Mouse (Mus musculus) ES-E14 (cell line): ENCODE measurements around the gene Hadhb.

Experiments
- HCFC1 ChIP-seq: IDR thresholded peaks from 2 replicates; pipeline ENCODE4 v1.6.1; 2012; ENCODE audit warnings: low read length, inconsistent platforms, borderline replicate concordance; ENCODE audit not compliant: insufficient read depth
- MAFK ChIP-seq: IDR thresholded peaks from 2 replicates; pipeline ENCODE4 v1.6.1; 2014; ENCODE audit warnings: mild to moderate bottlenecking, low read depth, low read length, inconsistent platforms; ENCODE audit not compliant: insufficient read depth
- ZNF384 ChIP-seq: IDR thresholded peaks from 2 replicates; pipeline ENCODE4 v1.6.1; 2012; ENCODE audit warnings: low read depth, low read length, inconsistent platforms

DNA sequence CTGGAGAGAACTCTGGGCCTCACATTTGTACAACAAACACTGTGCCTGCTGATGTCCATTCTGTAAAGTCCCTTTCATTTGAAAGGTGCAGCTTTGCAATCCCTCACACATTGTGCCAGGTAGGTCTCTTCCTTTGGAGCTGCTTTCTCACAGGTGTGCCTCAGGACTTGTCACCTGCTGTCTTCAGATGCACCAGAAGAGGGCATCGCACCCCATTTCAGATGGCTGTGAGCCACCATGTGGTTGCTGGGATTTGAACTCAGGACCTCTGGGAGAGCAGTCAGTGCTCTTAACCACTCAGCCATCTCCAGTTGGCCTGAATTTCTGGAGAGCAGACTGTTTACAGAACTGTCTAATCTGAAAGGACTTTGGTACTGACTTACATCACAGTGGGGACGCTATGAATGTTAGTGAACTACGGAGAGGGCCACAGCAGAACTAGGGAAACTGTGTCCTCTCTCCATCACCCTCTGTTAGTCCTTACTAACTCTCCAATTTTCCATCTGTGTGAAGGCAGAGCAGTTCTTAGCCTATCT lies 42.4 kb upstream of the Hadhb start:
- TF ChIP-seq HCFC1 (no peak), MAFK (no peak), ZNF384 (no peak)
